Mouse (Mus musculus) frontal cortex, adult 2 months (tissue): ENCODE measurements around the gene Capn2. TPM values are rescaled to one million over a fixed set of nuclear protein-coding genes. Genes with fewer than 3 reads are reported as not detected.
A peak's percentile ranks its signal among the peaks of the same experiment; 100 is the strongest.

Source experiments
- DNase-seq, 2 experiments: peaks; one replicate each; pipeline ENCODE4 v3.0.0; 2022; ENCODE audit warnings: low spot score in 1 of 2; ENCODE audit errors: extremely low spot score in 1 of 2
- polyA plus RNA-seq: library from polyadenylated mRNA; depleted of rRNA; stranded (reverse); fragments of >200 nt; gene quantifications from 2 replicates; pipeline ENCODE4 v1.2.3, GENCODE M21; 2012

Capn2 gene
- polyA plus RNA-seq, 1 experiment = 73.0 TPM

GRCm38 (mm10) chr1:182503206-182503900 is 14.1 kb downstream of the Capn2 start:
- no peak for DNase-seq

- no peak for DNase-seq
Observed at GRCm38 (mm10) chr1:182502491-182503050, 14.8 kb downstream of the Capn2 start.

- DNase-seq = no peak
Observed at GRCm38 (mm10) chr1:182501815-182502405, 15.5 kb downstream of the Capn2 start.

- DNase-seq = no peak
Observed at GRCm38 (mm10) chr1:182500843-182501242, 16.6 kb downstream of the Capn2 start.

- no peak for DNase-seq
Observed at GRCm38 (mm10) chr1:182500224-182500623, 17.2 kb downstream of the Capn2 start.

GRCm38 (mm10) chr1:182499443-182500089 is 17.8 kb downstream of the Capn2 start:
- DNase-seq = no peak

- no peak for DNase-seq
Observed at GRCm38 (mm10) chr1:182497736-182498135, 19.7 kb downstream of the Capn2 start.

- no peak for DNase-seq
Observed at GRCm38 (mm10) chr1:182496685-182497084, 20.7 kb downstream of the Capn2 start.

GRCm38 (mm10) chr1:182494285-182495145 is 22.9 kb downstream of the Capn2 start:
- DNase-seq = no peak

- DNase-seq = peak in 1 of 2 experiments; percentile 16
Observed at GRCm38 (mm10) chr1:182491839-182492238, 25.6 kb downstream of the Capn2 start.

GRCm38 (mm10) chr1:182490568-182490967 is 26.8 kb downstream of the Capn2 start:
- DNase-seq = no peak

GRCm38 (mm10) chr1:182489803-182490452 is 27.5 kb downstream of the Capn2 start:
- DNase-seq = peak; percentile 92 to 96

- no peak for DNase-seq
Observed at GRCm38 (mm10) chr1:182488503-182488902, 28.9 kb downstream of the Capn2 start.

- peak; percentile 31 to 40 for DNase-seq
Observed at GRCm38 (mm10) chr1:182483910-182484274, 33.5 kb downstream of the Capn2 start.

GRCm38 (mm10) chr1:182482991-182483909 is 34.2 kb downstream of the Capn2 start:
- no peak for DNase-seq

- no peak for DNase-seq
Observed at GRCm38 (mm10) chr1:182481646-182482295, 35.6 kb downstream of the Capn2 start.

GRCm38 (mm10) chr1:182481138-182481537 is 36.3 kb downstream of the Capn2 start:
- no peak for DNase-seq

- no peak for DNase-seq
Observed at GRCm38 (mm10) chr1:182478935-182479334, 38.5 kb downstream of the Capn2 start.
